Mouse (Mus musculus) cerebellum, adult 8-10 months (tissue): ENCODE results near the gene Catsperd.
"Not testable (repeated sequence)": the region's sequence is repeated elsewhere in the genome, so short reads cannot be mapped to it uniquely, and the experiment has no call there.

ENCODE experiments used
- DNase-seq: peaks from one replicate; pipeline ENCODE4 v3.0.0; 2022

The Catsperd gene

DNA sequence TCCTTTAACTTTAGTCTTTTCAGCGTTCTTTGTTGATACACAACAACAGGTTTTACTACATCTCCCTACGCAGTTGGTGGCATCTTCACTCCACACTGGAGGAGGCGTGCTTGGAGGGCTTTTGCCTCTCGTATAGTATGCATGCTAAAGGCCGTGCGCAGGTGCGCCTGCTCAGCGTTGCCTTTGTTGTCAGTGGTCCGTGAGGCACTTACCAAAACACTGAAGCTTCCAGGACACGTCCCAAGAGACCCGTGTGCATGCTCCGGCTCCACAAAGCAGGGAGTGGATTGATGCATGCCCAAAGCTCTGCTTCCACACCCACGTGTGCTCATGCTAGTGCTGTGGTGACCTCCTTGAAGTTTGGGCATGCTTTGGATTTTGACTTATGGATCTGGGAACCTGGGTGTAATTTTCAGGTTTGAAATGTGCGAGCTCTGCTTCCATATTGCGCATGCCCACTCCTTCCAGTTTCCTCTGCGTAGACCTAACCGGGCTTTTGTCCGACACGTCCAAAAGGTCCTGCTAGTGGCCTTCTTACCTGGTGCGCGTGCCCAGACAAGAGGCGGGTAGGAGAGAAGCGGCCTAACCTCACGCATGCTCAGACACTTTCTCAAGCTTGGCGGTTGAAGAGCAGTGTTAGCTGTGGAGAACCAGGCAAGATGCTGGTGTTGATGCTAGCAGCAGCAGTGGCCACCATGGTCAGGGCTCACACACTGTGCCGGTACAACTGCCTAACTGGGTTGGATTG, at the start of gene Catsperd:
TSS of gene Catsperd (plus strand) at position 614 of the 748 bp plus-strand sequence.
- DNase-seq = no peak

DNA sequence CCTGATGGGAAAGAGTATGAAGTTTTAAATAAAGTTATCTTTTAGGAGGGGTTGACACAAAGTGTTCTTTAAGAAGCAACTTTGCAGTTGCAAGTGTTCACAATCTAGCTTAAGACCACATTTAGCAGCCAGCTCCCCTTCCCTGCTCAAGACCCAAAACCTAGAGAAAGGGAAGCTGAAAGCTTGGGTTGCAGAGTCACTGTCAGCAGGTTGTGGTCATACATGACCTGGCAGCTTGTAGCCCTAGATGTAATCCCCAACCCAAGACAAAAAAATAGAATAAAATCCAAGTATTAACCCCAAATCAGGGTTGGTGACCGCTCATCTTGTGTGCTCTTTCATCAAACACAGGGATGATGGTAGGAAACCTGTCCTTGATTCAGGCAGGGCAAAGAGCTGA, 44.9 kb upstream of the Catsperd start:
- no peak for DNase-seq

DNA sequence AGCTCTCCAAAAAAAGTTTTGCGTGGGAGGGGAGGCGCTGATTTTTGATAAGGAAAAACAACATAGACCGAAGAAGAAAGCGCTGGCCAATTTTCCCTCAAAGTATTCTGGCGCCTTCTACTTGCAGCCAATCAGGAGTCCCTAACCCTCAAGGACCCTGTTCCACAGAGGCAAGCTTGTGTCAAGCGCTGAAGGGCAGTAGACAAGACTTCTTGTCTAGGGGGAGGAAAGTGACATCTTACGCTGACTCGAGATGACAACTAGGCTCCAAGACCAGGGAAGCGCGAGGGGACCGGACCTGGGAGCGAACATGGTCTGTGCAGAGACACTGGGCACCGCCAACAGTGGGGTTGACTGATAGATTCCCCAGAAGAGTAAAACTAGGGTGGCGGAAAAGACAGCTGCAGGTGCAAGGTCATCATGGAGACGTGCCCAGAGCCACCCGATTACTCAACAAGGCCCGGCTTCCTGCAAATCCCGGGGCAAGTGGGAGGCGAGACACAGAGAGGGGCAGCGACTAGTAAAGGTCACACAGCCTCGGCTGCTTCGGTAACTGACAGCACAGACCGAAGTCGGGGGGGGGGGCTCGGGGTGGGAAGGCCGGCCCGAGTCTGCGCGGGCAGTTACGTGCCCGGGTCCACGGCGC, 44.2 kb upstream of the Catsperd start:
- DNase-seq = peak; percentile 61

DNA sequence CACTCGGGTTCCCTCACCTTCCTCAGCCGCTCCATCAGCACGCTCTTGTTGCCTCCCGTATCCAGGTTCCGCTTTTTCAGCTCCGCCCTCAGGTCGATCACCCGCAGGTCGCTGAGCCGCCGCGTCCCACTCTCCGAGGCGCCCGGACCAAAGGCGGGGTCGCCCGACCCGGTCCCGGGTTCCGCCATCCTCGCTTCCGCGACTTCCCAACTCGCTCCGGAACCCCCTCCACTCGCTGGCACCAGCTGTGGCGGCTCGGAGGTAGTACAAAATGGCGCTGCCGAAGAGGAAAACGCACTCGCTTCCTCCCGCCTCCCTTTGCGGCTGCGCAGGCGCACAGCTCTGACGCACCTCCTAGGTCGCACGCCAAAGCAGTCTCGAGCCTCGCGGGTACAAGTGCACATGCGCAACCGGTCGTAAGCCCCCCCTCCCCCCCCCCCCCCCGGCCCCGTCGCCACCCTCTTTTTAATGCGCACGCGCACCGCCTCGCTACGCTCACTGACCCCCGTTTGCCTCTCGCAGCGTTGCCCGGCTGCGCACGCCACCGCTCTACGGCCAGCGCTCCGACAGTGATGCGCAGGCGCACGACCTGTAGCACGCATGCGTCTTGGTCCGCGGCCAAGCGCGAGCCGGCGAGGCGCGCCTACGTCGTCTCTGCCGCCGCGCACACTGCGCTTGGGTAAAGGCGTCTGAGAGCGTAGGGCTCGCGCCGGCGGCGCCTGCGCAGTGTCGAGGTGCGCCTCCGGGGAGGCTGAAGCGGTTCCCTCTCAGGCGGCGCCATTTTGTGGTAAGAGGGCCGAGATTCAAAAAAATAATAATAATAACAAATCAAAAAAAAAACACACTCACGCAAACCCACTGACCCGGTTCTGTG, 43.4 kb upstream of the Catsperd start, which contains the start of the genes Safb2 and Safb:
TSS of gene Safb2 (minus strand) at position 329 of the 874 bp plus-strand sequence.
TSS of gene Safb (plus strand) at position 569 of the 874 bp plus-strand sequence.
- DNase-seq = peak; percentile 99

DNA sequence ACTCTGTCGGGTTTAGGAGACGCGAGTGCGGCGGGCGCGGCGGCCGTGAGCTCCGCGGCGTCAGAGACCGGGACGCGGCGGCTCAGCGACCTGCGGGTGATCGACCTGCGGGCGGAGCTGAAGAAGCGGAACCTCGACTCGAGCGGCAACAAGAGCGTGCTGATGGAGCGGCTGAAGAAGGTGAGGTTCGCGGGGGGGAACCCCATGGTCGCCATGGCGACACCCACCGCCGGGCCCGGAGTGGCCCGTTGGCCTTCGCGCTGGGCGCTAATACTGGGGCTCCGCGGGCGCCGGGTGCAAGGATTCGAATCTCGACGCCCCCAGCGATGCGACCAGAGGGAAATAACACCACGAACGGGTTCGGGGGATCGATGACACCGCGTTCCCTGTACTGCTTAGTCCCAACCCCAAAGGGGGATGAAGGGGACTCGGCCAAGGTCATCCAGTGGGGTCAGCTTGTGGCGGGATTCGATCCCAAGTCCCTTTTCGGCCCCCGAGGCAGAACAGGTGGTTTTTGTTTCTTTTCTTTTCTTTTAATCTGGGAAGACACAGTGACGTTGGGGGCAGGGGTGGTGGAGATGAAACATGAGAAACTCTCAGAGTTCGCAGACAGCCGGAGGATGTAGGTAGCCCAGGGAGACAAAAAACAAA, 42.6 kb upstream of the Catsperd start:
- DNase-seq = no peak

DNA sequence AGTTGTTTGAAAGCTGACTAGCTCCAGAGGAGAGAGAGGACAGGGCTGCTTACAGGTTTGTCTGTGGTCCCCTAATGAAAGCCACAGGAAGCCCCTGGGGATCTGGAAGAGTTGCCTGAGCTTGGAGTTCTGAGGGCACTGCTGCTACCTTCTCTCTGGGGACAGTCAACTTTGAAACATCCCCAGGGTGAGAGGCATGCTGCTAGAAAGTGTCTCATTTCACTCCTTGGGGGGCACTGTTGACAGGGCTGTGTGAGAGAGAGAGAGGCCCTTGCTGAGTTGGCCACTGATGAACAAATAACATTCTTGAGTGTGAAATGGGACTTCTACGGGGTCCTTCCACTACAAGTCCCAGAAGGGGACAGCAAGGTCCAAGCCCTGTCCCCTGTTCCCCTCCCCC, 40.2 kb upstream of the Catsperd start:
- DNase-seq = no peak

DNA sequence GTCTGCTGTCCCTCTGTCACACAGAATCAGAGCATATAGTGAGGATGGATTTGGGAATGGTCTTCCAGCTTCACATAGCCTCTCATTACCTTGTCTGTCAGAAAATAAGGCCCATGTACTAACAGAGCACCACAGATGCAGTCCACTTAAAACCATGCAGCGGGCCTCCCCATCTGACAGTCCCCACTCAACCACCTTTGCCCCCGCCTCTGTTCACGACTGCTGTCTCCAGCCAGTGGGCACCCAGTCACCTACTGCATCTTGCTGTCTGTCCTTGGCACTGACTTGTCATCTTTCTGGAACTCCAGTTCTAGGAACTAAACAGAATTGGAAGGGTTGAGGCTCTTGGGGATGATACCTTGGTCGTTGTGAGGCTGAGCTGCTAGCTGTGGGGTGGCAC, 39.0 kb upstream of the Catsperd start:
- no peak for DNase-seq

DNA sequence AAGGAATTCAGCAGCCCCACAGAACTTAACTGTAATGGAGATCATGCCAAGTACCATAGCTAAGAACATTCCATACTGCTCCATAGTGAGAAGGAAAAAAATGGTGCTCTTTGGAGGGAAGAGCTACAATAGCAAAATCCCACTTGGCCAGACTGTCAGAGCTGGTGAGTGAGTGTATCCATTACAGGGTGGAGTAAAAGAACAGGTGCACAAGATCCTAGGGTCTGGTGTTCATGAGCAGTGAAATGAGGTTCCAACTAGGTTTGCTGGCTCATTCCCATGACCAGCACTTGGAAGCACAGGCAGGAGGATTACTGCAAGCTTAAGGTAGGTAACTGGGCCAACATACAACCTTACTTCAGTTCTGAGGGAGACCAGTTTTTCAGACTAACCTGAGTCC, 35.4 kb upstream of the Catsperd start:
- DNase-seq = no peak

DNA sequence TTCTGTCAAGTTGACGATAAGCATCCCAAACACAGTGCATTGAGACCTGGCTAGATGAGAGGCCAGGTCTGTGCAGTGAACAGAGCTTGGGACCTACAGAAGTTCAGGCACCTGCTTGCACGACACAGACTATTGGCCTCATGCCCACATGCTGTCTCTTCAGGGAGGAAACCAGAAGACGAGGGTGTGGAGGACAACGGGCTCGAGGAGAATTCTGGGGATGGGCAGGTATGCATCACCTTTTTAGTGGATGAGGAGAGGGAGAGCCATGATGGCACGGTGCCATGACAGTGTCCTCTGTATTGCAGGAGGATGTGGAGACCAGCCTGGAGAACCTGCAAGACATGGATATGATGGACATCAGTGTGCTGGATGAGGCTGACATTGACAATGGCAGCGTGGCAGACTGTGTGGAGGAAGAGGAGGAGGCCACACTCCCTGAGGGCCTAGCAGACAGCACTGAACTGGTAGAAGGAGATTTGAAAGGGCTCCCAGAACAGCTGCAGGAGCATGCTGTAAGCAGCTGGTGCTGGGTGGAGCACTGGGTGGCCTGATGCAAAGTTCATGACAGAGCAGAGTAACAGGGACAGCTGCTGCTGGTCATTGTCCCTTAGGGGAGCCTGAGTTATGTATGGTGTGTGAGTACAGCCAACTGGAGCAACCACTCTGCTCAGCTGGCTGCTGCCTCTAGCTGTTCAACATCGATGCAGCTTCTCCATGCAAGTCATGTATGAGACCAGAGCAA, 34.2 kb upstream of the Catsperd start:
- DNase-seq = no peak

DNA sequence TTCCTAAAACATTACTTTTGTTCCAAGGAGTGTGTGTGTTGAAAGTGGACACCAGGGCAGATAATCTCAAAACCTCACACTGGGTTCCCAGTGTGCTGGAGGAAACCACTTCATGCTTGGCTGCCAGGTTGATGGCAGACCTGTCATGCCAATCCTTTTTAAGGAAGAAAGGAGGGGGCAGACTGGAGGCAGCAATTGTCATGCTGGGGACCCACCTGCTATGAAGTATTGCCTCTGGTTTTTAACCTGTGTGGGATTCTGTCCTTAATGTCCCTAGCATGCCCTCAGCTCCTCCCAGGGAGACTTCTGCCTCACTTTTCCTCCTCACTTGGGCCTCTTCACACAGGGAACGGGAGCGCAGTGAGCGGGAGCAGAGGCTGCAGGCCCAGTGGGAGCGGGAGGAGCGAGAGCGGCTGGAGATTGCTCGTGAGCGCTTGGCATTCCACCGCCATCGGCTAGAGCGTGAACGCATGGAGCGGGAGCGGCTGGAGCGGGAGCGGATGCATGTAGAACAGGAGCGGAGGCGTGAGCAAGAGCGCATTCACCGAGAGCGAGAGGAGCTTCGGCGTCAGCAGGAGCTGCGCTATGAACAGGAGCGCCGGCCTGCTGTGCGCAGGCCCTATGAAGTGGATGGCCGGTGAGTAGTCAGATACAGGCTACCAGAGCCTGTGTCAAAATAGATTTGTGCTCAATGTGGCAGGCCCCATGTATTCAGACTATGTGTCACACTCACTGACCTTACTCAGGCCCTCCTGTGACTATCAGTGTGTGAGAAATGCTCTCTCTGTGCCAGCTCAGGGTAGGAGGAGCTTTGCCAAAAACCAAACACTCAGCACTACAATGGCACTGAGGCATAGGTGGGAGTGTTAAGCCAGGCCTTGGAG, 24.5 kb upstream of the Catsperd start:
- no peak for DNase-seq

DNA sequence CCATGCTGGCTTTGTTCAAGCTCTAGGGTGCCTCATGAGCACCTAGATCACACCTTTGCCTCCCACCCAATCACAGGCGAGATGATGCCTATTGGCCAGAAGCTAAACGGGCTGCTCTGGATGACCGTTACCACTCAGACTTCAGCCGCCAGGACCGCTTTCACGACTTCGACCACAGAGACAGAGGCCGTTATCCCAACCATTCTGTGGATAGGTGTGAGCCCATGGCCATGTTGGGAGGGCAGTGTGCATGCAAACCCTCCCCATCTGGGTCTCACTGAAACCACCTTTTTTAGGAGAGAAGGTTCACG, 23.9 kb upstream of the Catsperd start:
- DNase-seq = no peak

DNA sequence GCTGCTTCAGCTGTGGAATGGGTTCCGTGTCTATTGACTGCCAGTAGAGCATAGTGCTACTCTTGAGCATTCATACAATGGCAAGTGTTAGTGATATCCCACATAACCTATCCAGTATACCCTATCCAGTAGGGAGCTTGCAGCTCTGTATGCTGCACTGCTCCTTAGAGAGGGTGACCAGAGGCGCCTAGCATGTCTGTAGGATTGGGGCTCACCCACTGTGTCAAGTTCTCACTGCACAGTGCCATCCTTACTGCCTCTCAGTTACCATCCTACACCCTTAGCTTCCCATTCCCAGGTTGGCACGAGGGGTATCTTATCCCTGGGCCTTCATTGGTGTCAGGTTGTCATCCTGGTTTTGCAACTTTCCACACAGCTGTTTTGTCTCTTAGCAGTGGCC, 23.5 kb upstream of the Catsperd start:
- no peak for DNase-seq

DNA sequence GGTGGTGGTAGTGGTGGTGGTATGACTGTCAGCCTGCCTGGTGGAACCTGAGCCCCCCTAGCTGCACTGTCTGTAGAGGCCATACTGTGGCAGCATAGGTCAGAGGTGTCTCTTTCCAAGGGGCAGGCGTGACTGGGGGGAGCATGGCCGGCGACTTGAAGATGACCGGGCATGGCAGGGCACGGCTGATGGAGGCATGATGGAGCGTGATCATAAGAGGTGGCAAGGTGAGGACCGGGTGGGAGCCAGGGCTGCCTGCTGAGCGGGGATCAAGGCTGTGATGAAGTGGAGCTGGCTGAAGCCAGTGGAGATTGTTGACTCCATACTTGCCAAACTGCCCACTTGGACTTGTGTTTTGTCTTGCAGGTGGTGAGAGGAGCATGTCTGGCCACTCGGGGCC, 22.5 kb upstream of the Catsperd start:
- DNase-seq = no peak

DNA sequence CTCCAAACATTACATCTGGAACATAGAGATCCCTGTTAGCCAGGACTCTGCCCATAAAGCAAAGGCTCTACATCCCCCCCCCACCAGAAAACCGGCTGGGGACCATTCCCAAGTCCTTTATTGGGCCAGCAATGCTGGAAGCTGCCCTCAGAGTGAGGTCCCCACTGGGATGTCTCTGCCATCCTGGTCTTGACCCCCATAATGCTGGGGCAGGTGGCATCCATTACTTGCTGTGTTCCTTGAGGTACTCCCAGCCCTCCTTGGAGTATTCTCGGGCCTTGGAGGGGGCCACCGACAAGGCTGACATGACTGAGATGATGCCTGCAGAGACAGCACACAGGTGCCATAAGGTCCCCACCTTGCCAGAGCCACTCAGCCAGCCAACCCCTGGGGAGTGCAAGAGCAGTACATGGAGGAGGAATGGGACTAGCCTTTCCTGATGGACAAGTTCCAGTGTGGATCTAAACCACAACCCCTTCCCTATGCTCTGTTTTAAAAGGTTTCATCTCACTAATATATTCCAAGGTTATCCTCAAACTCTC, 20.4 kb upstream of the Catsperd start:
- DNase-seq = no peak

DNA sequence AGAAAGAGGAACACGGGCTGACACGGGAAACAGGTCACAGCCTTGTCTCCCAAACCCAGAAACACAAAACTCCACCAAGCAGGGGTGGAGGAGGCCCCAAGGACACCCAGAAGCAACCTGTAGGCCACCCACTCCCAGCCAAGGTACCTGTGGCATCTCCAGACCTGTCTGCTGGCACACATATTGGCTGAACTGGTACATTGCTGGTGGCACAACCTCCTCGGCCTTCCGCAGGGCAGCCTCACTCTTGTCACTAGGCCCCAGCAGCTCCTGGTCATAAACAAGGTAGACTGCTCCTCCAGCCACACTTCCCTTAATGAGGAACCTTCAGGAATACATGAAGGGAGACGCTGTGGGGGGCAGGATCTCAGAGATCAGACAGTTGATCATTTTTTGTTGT, 19.2 kb upstream of the Catsperd start:
- no peak for DNase-seq

DNA sequence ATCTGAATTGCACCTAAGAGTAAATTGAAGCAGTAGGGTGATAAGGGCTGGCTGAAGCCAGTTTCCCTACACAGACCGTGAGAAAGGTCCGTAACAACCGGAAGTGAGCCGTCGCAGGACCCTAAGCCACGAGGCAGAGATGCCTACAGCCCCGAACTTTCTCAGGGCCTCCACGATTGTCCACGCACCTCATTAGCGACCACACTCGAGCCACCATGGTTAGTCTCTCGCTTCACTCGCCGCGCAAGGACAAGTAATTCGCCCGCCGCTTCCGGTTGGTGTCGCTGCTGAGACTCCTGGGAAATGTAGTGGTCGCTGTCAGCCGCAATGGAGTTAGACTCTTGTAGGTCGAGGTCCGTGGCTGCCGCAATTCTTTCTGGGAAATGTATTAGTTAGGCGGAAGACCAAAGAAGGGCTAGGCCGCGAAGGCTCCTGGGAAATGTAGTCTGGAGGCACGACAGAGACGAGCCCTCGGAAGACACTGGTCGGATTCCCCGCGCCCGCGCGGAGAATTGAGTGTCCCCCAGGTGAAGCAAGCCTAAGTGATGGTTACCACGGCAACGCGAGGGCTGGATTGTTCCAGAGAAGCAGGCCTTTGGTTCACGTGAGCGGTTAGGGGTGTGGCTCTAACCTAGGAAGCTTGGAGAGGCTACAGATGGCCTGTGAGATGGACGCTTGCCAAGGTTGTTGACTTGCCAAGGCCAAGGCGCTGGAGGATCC, 18.3 kb upstream of the Catsperd start, which contains the start of gene 2410015M20Rik:
TSS of gene 2410015M20Rik (minus strand) at position 320 of the 720 bp plus-strand sequence.
- DNase-seq = peak; percentile 96

DNA sequence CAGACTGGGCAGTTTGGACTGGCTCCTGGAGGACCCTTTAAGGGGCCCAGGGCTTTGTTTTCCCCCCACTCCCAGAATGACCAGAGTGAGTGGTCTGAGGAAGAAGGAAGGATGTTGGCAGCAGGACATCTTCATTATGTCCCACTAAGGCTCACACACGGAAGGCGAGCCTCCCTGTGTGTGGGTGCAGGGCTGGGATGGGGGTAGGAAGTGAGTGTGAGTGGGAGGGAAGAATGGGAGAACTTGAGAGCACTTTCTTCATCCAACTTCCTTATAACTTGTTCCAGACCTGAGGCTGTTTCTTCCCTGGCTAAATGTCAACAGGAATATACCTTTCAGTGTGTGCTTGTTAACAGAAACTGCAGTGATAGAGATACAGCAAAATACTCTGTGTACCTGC, 16.6 kb upstream of the Catsperd start:
- DNase-seq = no peak

DNA sequence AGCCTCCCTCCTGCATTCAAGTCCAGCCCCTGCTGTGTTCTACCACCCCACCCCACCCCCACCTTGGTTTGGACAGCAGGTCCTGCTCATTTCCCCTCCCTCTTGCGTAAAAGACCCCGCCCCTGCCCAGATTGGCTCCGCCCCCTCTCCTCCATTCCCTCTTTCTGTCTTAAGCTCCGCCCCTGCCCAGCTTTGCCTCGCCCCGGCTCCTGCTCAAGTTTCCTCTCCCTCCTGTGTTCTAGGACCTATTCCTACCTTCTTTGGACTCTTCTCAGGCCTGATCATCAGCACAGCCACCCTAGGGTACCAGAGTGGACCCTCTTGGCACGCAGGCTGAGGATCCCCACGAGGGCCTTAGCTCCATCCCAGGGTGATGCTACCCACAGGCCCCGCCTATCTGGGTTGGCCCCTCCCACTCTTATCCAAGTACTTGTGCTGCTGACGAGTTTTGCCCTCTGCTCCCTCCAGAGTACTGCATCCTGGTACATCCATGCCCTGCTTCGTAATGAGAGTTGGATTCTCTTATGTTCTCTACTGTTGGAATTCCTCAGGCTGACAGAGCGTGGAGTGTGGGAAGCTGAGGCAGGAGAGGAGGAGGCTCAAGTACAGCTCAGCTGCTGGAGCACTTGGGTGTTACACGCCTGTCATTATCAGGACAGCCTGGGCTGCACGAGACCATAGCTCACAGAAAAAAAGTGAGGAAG, 15.9 kb upstream of the Catsperd start:
- DNase-seq = no peak

DNA sequence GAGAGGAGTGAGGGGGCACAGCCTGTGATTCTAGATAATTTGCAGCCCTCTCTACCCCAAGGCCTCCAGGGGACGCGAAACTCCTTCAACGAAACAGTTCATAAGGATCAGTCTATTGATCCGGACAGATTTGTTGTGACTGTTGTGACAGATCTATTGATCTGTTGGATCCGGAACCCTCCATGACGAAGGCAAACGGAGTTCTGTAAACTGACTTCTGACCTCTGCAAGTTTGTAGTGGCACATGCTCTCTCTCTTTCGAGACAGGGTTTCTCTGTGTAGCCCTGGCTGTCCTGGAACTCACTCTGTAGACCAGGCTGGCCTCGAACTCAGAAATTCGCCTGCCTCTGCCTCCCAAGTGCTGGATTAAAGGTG, 15.4 kb upstream of the Catsperd start:
- DNase-seq = not testable (repeated sequence)
